Mouse (Mus musculus) liver, embryonic 13.5 days (tissue): ENCODE data around the gene Klhl30. TPM values are rescaled to one million over a fixed set of nuclear protein-coding genes. Genes with fewer than 3 reads are reported as not detected.
A peak's percentile ranks its signal among the peaks of the same experiment; 100 is the strongest.

Source experiments
- ATAC-seq: fragments of 200-750 bp; cut with Nextera tagmentation; 2 replicates; pipeline ENCODE4 v1.8.0; 2017; ENCODE audit warnings: low read depth, mild to moderate bottlenecking, moderate number of reproducible peaks, moderate library complexity
- DNase-seq: peaks from one replicate; pipeline ENCODE4 v3.0.0; 2022
- H3K27ac ChIP-seq: fragments of 300-500 bp; sonication (generic); 2 replicates; pipeline ENCODE4 v1.5.1; 2015; ENCODE audit warnings: moderate library complexity, mild to moderate bottlenecking, inconsistent platforms
- H3K27me3 ChIP-seq: fragments of 300-500 bp; sonication (generic); 2 replicates; pipeline ENCODE4 v1.6.1; 2015; ENCODE audit warnings: mild to moderate bottlenecking, inconsistent platforms
- H3K36me3 ChIP-seq: fragments of 300-500 bp; sonication (generic); 2 replicates; pipeline ENCODE4 v1.6.1; 2015; ENCODE audit warnings: mild to moderate bottlenecking, inconsistent platforms
- H3K4me1 ChIP-seq: fragments of 300-500 bp; sonication (generic); replicated peaks from 2 replicates; pipeline ENCODE4 v1.6.1; 2015; ENCODE audit warnings: inconsistent platforms
- H3K4me2 ChIP-seq: fragments of 300-500 bp; sonication (generic); 2 replicates; pipeline ENCODE4 v1.6.1; 2015; ENCODE audit warnings: inconsistent platforms, mild to moderate bottlenecking, moderate library complexity
- H3K4me3 ChIP-seq: fragments of 300-500 bp; sonication (generic); replicated peaks from 2 replicates; pipeline ENCODE4 v1.5.1; 2015; ENCODE audit warnings: mild to moderate bottlenecking, inconsistent platforms
- H3K9ac ChIP-seq: fragments of 300-500 bp; sonication (generic); 2 replicates; pipeline ENCODE4 v1.6.1; 2015; ENCODE audit warnings: mild to moderate bottlenecking, inconsistent platforms
- H3K9me3 ChIP-seq: fragments of 300-500 bp; sonication (generic); replicated peaks from 2 replicates; pipeline ENCODE4 v1.6.1; 2016; ENCODE audit warnings: inconsistent platforms
- WGBS: fragments of 180-500 bp; shearing (Covaris S2); methylation state at CpG from one replicate; pipeline ENCODE4 v1.1.7; 2015; ENCODE audit not compliant: insufficient replicate concordance; 5-methylcytosine and 5-hydroxymethylcytosine counted together
- polyA plus RNA-seq: library from polyadenylated mRNA; unstranded; fragments of >200 nt; fragmentation: Nextera tagmentation; extraction: Ambion mirVana; gene quantifications from 2 replicates; pipeline ENCODE4 v1.2.1, GENCODE M21; 2015

Klhl30 gene
- polyA plus RNA-seq, 1 experiment from 2014 or later = 0.10 TPM

DNA sequence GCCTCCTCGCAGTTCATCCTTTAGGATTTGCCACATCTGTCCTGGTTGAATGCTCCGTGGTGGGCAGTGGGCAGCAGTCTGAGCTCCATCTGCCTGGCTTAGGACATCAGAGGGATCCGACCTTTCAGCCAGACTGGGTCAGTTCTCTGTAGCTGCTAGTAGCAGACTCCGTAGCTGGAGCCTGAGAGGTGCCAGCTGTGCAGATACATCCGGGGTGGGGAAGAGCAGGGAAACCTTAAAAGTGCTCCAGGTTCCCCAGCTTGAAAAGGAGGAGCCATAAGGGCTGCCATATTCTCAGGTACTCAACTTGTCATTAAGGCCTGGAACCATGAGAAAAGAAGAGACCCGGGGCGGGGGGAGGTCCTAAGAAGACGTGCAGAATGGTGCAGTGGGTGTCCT lies 15.0 kb downstream of the Klhl30 start:
- DNase-seq = no peak
- Histone ChIP-seq H3K36me3 (peaks cover 27% of the 10 kb centered on the region), H3K9ac (peak overlapping the region; percentile 89), H3K27me3 (no peaks in the 10 kb centered on the region; the same call in 1 of the 2 replicates), H3K27ac (no peak overlapping the region), H3K9me3 (no peaks in the 10 kb centered on the region), H3K4me3 (peak overlapping the region; percentile 77), H3K4me2 (peak overlapping the region; percentile 98), H3K4me1 (peaks cover 44% of the 10 kb centered on the region)
- ATAC-seq = no peak
- 34% methylated on average over 8 of the region's 8 CpGs for WGBS

- H3K4me2 ChIP-seq = peak within 1 kb of the TSS; percentile 98
- H3K9ac ChIP-seq = peak within 1 kb of the TSS; percentile 89
- peaks cover 45% of the 10 kb centered on the region for H3K4me1 ChIP-seq
- H3K4me3 ChIP-seq = peak within 1 kb of the TSS; percentile 77
- DNase-seq (peak; percentile 75), ATAC-seq (peak; percentile 91)
- no peaks in the 10 kb centered on the region; the same call in 1 of the 2 replicates for H3K27me3 ChIP-seq
- H3K9me3 ChIP-seq = no peaks in the 10 kb centered on the region
- under 1% methylated on average over 56 of the region's 68 CpGs for WGBS
- H3K36me3 ChIP-seq = peaks cover 34% of the 10 kb centered on the region
- peak within 1 kb of the TSS; percentile 81 for H3K27ac ChIP-seq
These were observed 15.6 kb downstream of the Klhl30 start, which contains the start of gene Erfe for GRCm38 (mm10) chr1:91366215-91367108. Erfe (plus strand) TSS chr1:91366430.

DNA sequence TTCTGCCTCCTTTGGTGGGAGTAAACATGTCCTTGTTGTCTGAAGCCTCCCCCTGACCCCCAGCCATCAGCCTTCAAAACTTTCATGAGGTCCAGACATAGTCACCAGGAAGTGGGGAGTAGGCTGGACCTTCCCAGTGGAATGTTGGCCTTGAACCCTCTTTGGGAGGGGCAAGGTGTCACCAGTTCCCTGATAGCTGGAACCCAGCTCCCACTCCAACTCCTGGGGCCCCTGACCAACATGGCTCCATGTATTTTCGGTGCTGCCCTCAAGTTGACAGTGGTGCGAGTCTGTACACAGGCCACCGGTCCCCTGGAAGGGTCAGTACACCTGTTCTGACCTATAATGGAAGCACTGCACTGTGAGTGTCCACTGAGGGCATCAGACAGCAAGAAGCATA lies 16.5 kb downstream of the Klhl30 start:
- H3K9me3 ChIP-seq = no peaks in the 10 kb centered on the region
- DNase-seq (no peak), ATAC-seq (no peak)
- H3K27me3 ChIP-seq = no peaks in the 10 kb centered on the region; the same call in 1 of the 2 replicates
- H3K4me1 ChIP-seq = peaks cover 53% of the 10 kb centered on the region
- WGBS = 88% methylated on average over 3 of the region's 3 CpGs
- peaks cover 42% of the 10 kb centered on the region for H3K36me3 ChIP-seq
- H3K4me2 ChIP-seq = peak overlapping the region; percentile 98
- peak overlapping the region; percentile 81 for H3K27ac ChIP-seq
- H3K9ac ChIP-seq = peak overlapping the region; percentile 89
- peak overlapping the region; percentile 77 for H3K4me3 ChIP-seq

GRCm38 (mm10) chr1:91369408-91369807 lies 18.6 kb downstream of the Klhl30 start:
- ATAC-seq = no peak
- WGBS = 60% methylated on average over 4 of the region's 4 CpGs
- H3K36me3 ChIP-seq = peaks cover 63% of the 10 kb centered on the region

GRCm38 (mm10) chr1:91370055-91370454 lies 19.2 kb downstream of the Klhl30 start:
- DNase-seq = no peak
- H3K4me1 ChIP-seq = peaks cover 81% of the 10 kb centered on the region

More at GRCm38 (mm10) chr1:91369408-91369807, 18.6 kb downstream of the Klhl30 start:
- no peak overlapping the region for H3K9ac ChIP-seq
- no peak for DNase-seq
- no peak overlapping the region for H3K27ac ChIP-seq
- no peaks in the 10 kb centered on the region; the same call in 1 of the 2 replicates for H3K27me3 ChIP-seq
- H3K9me3 ChIP-seq = no peaks in the 10 kb centered on the region
- peaks cover 74% of the 10 kb centered on the region for H3K4me1 ChIP-seq
- H3K4me3 ChIP-seq = no peak overlapping the region
- H3K4me2 ChIP-seq = no peak overlapping the region

DNA sequence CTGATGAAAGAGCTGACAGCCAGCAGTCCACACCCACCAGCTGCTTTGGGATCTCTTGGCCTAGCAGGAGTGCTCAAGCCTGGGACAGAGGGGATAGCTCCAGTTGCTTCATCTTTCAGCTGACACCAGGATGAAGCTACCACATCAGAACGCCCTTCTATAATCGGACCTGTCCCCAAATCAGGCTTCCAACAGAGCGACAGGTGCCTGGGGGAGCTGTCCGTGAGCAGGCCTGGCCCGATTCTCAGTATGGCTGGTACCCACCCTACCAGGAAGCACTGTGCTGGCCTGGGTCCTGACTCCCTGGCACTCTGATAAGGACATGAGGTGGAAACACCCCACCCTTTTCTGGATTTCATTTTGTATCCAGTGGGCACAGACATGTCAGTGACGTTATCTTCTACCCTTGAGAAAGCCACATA lies 22.6 kb downstream of the Klhl30 start:
- ATAC-seq (peak; percentile 94), DNase-seq (peak; percentile 75)
- H3K9ac ChIP-seq = peak overlapping the region; percentile 45; the same call in 1 of the 2 replicates
- H3K36me3 ChIP-seq = peaks cover 100% of the 10 kb centered on the region
- H3K4me2 ChIP-seq = peak overlapping the region; percentile 44
- 30% methylated on average over 6 of the region's 6 CpGs for WGBS
- peaks cover 64% of the 10 kb centered on the region for H3K4me1 ChIP-seq
- H3K27me3 ChIP-seq = no peaks in the 10 kb centered on the region
- no peaks in the 10 kb centered on the region for H3K9me3 ChIP-seq
- no peak overlapping the region; the same call in 1 of the 2 replicates for H3K4me3 ChIP-seq
- H3K27ac ChIP-seq = peak overlapping the region; percentile 86

More at GRCm38 (mm10) chr1:91370055-91370454, 19.2 kb downstream of the Klhl30 start:
- Histone ChIP-seq H3K27ac (no peak overlapping the region), H3K4me2 (no peak overlapping the region), H3K36me3 (peaks cover 70% of the 10 kb centered on the region), H3K27me3 (no peaks in the 10 kb centered on the region; the same call in 1 of the 2 replicates), H3K4me3 (no peak overlapping the region), H3K9me3 (no peaks in the 10 kb centered on the region), H3K9ac (no peak overlapping the region)
- no peak for ATAC-seq
- WGBS = 85% methylated on average over 23 of the region's 23 CpGs

- Histone ChIP-seq H3K9me3 (no peaks in the 10 kb centered on the region), H3K4me3 (no peak overlapping the region), H3K27me3 (no peaks in the 10 kb centered on the region), H3K9ac (no peak overlapping the region), H3K4me2 (no peak overlapping the region), H3K27ac (no peak overlapping the region), H3K36me3 (peaks cover 96% of the 10 kb centered on the region), H3K4me1 (peaks cover 5% of the 10 kb centered on the region)
- WGBS = 63% methylated on average over 7 of the region's 7 CpGs
- peak; percentile 62 for DNase-seq
- peak; percentile 69 for ATAC-seq
These were observed 29.8 kb downstream of the Klhl30 start for GRCm38 (mm10) chr1:91380453-91381090.

DNA sequence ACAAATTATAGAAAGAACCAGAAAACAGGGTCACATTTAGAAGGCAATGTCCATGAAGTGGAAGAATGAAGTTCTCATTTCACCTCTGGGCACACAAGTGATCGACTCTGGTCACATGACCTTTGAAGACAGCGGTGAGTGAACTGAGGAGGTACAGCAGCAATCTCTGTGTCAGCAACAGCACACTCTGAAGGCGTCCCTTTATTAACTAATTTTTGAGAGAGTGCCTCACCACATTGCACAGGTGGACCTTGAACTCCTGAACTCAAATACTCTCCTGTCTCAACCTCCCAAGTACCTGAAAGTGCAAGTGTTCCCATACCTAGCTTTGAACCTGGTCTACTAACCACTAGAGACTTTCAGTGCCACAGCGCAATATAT lies 30.3 kb downstream of the Klhl30 start:
- H3K27me3 ChIP-seq = no peaks in the 10 kb centered on the region
- ATAC-seq (no peak), DNase-seq (no peak)
- no peak overlapping the region for H3K4me2 ChIP-seq
- no peak overlapping the region for H3K9ac ChIP-seq
- H3K9me3 ChIP-seq = no peaks in the 10 kb centered on the region
- peaks cover under 1% of the 10 kb centered on the region for H3K4me1 ChIP-seq
- H3K36me3 ChIP-seq = peaks cover 94% of the 10 kb centered on the region
- no peak overlapping the region for H3K27ac ChIP-seq
- no peak overlapping the region for H3K4me3 ChIP-seq
- WGBS = 83% methylated on average over 4 of the region's 4 CpGs

DNA sequence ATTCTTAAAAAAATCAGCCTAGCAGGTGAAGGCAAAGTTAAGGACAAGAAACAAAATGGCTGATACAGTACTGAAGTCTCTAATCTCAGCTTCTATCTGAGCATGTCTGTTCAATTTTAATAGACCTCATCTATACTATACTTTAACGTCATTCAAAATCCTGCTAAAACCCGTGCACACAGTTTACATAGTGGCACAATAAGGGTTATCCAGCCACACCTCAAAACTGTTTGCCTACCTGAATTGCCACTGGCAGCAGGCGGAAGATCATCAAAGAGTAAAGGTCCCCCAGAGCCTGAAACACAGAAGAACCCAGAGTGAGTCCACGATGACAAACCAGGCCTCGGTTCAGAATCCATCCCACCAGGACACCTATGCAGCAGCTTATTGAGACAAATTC lies 39.6 kb downstream of the Klhl30 start:
- DNase-seq (no peak), ATAC-seq (no peak)
- H3K27me3 ChIP-seq = no peaks in the 10 kb centered on the region
- H3K4me3 ChIP-seq = no peak overlapping the region
- no peak overlapping the region for H3K9ac ChIP-seq
- 89% methylated on average over 5 of the region's 5 CpGs for WGBS
- no peaks in the 10 kb centered on the region for H3K9me3 ChIP-seq
- H3K4me2 ChIP-seq = no peak overlapping the region
- H3K36me3 ChIP-seq = peaks cover 94% of the 10 kb centered on the region
- H3K27ac ChIP-seq = no peak overlapping the region
- H3K4me1 ChIP-seq = peaks cover 6% of the 10 kb centered on the region

- H3K4me2 ChIP-seq = peak overlapping the region; percentile 92
- no peaks in the 10 kb centered on the region for H3K27me3 ChIP-seq
- under 1% methylated on average over 12 of the region's 12 CpGs for WGBS
- DNase-seq = no peak
- H3K4me3 ChIP-seq = peak overlapping the region; percentile 95
- H3K36me3 ChIP-seq = peaks cover 36% of the 10 kb centered on the region
- ATAC-seq = no peak
- peak overlapping the region; percentile 97 for H3K9ac ChIP-seq
- peaks cover 36% of the 10 kb centered on the region for H3K4me1 ChIP-seq
- H3K9me3 ChIP-seq = no peaks in the 10 kb centered on the region
- H3K27ac ChIP-seq = peak overlapping the region; percentile 85
These were observed 47.1 kb downstream of the Klhl30 start for GRCm38 (mm10) chr1:91397927-91398259.
